Mouse (Mus musculus): Measurements from ENCODE around the gene Olfr801. TPM values are rescaled to one million over a fixed set of nuclear protein-coding genes. Genes with fewer than 3 reads are reported as not detected.

Olfr801 gene
- polyA plus RNA-seq, 1 experiment, result not detected

GRCm38 (mm10) chr10:129621724-129622123 lies 51.9 kb downstream of the Olfr801 start:
- TF ChIP-seq GATA1 (IDR thresholded peaks at IDR 0.05; ENCODE audit: low read length) (no peak), TAL1 (IDR thresholded peaks at IDR 0.05; ENCODE audit: low read length) (no peak)
- Histone ChIP-seq H3K4me1 (ENCODE audit: control insufficient read depth) (no peaks in the 10 kb centered on the region), H3K36me3 (ENCODE audit: control insufficient read depth) (no peaks in the 10 kb centered on the region), H3K9me3 (ENCODE audit: control insufficient read depth, low read length) (no peaks in the 10 kb centered on the region), H3K27me3 (ENCODE audit: control insufficient read depth) (no peaks in the 10 kb centered on the region), H3K4me3 (replicated peaks) (no peak overlapping the region)

Other genes starting within 250 kb of the Olfr801 start
- gene Olfr786, start 246.6 kb downstream of the Olfr801 start, polyA plus RNA-seq (2012), result not detected in 2 replicates
- not detected in 2 replicates for gene Olfr787, start 212.0 kb downstream of the Olfr801 start, polyA plus RNA-seq (2012)
- gene Olfr788, start 202.9 kb downstream of the Olfr801 start, polyA plus RNA-seq (2012), result not detected in 2 replicates
- gene Olfr789, start 189.1 kb downstream of the Olfr801 start, polyA plus RNA-seq (2012), result not detected in 2 replicates
- not detected in 2 replicates for gene Olfr790, start 175.4 kb downstream of the Olfr801 start, polyA plus RNA-seq (2012)
- not detected in 2 replicates for gene Olfr791, start 152.1 kb downstream of the Olfr801 start, polyA plus RNA-seq (2012)
- not detected in 2 replicates for gene Olfr792, start 134.7 kb downstream of the Olfr801 start, polyA plus RNA-seq (2012)
- gene Olfr794, start 106.2 kb downstream of the Olfr801 start, polyA plus RNA-seq (2012), result not detected in 2 replicates
- not detected in 2 replicates for gene Olfr796, start 61.3 kb downstream of the Olfr801 start, polyA plus RNA-seq (2012)
- gene Olfr798, start 45.9 kb downstream of the Olfr801 start, polyA plus RNA-seq (2012), result not detected in 2 replicates
- gene Olfr799, start 36.4 kb downstream of the Olfr801 start, polyA plus RNA-seq (2012), result not detected in 2 replicates
- 0.01 TPM in 1 of 2 replicates, not detected in the other for gene Olfr800, start 16.2 kb downstream of the Olfr801 start, polyA plus RNA-seq (2012)
- gene Olfr802, start 14.3 kb upstream of the Olfr801 start, polyA plus RNA-seq (2012), result not detected in 2 replicates
- not detected in 2 replicates for gene Olfr803, start 20.4 kb upstream of the Olfr801 start, polyA plus RNA-seq (2012)
- gene Olfr804, start 29.3 kb upstream of the Olfr801 start, polyA plus RNA-seq (2012), result not detected in 2 replicates
- not detected in 2 replicates for gene Olfr805, start 55.5 kb upstream of the Olfr801 start, polyA plus RNA-seq (2012)
- gene Olfr806, start 68.1 kb upstream of the Olfr801 start, polyA plus RNA-seq (2012), result not detected in 2 replicates
- not detected in 2 replicates for gene Olfr807, start 83.9 kb upstream of the Olfr801 start, polyA plus RNA-seq (2012)
- gene Olfr808, start 91.6 kb upstream of the Olfr801 start, polyA plus RNA-seq (2012), result not detected in 2 replicates
- gene Olfr809, start 100.8 kb upstream of the Olfr801 start, polyA plus RNA-seq (2012), result not detected in 2 replicates
- not detected in 2 replicates for gene Olfr810, start 121.1 kb upstream of the Olfr801 start, polyA plus RNA-seq (2012)
- not detected in 2 replicates for gene Olfr811, start 130.5 kb upstream of the Olfr801 start, polyA plus RNA-seq (2012)
- gene Olfr812, start 172.2 kb upstream of the Olfr801 start, polyA plus RNA-seq (2012), result not detected in 2 replicates
- gene Olfr813, start 181.5 kb upstream of the Olfr801 start, polyA plus RNA-seq (2012), result not detected in 2 replicates
- gene Olfr814, start 206.0 kb upstream of the Olfr801 start, polyA plus RNA-seq (2012), result not detected in 2 replicates
- gene Olfr815, start 232.0 kb upstream of the Olfr801 start, polyA plus RNA-seq (2012), result not detected in 2 replicates
- not detected in 2 replicates for gene Olfr816, start 241.7 kb upstream of the Olfr801 start, polyA plus RNA-seq (2012)